Mouse (Mus musculus): ENCODE results near the gene Fxr2. TPM values are rescaled to one million over a fixed set of nuclear protein-coding genes. Genes with fewer than 3 reads are reported as not detected.

Gene Fxr2
- polyA plus RNA-seq, 1 experiment, result 66.3 TPM

GRCm38 (mm10) chr11:69665457-69665960 is 32.7 kb downstream of the Fxr2 start:
- Histone ChIP-seq H3K4me3 (replicated peaks; ENCODE audit: control insufficient read depth, low read depth, low read length) (peak overlapping the region; percentile 56), H3K27ac (ENCODE audit: control insufficient read depth, insufficient read depth, low read depth, low read length, poor library complexity) (peak overlapping the region; percentile 73), H3K4me1 (ENCODE audit: control insufficient read depth, insufficient read depth, low read length) (peaks cover 3% of the 10 kb centered on the region; the same call in 1 of the 2 replicates)
- WGBS, result 70% methylated on average over 9 of the region's 9 CpGs
- TF ChIP-seq POLR2A (IDR thresholded peaks at IDR 0.05; ENCODE audit: borderline replicate concordance, control insufficient read depth, low read depth, low read length) (no peak), CTCF (IDR thresholded peaks at IDR 0.05; ENCODE audit: control insufficient read depth, insufficient read depth, low read length) (no peak)

GRCm38 (mm10) chr11:69665961-69666664 is 33.3 kb downstream of the Fxr2 start, which contains the start of gene Cd68:
Gene Cd68, minus strand, starts transcription at chr11:69666153.
- TF ChIP-seq CTCF (IDR thresholded peaks at IDR 0.05; ENCODE audit: control insufficient read depth, insufficient read depth, low read length) (no peak), POLR2A (IDR thresholded peaks at IDR 0.05; ENCODE audit: borderline replicate concordance, control insufficient read depth, low read depth, low read length) (0 out of 2 replicates have a peak, but pooled peaks have one; percentile 10)
- WGBS, result 21% methylated on average over 7 of the region's 7 CpGs
- peaks cover 3% of the 10 kb centered on the region; the same call in 1 of the 2 replicates for H3K4me1 ChIP-seq (ENCODE audit: control insufficient read depth, insufficient read depth, low read length)
- peak within 1 kb of the TSS; percentile 56 for H3K4me3 ChIP-seq (replicated peaks; ENCODE audit: control insufficient read depth, low read depth, low read length)
- H3K27ac ChIP-seq (ENCODE audit: control insufficient read depth, insufficient read depth, low read depth, low read length, poor library complexity), result peak within 1 kb of the TSS; percentile 73

- Histone ChIP-seq H3K4me1 (ENCODE audit: control insufficient read depth, insufficient read depth, low read length) (peaks cover 3% of the 10 kb centered on the region; the same call in 1 of the 2 replicates), H3K27ac (ENCODE audit: control insufficient read depth, insufficient read depth, low read depth, low read length, poor library complexity) (peak overlapping the region; percentile 39; the same call in 1 of the 2 replicates), H3K4me3 (replicated peaks; ENCODE audit: control insufficient read depth, low read depth, low read length) (no peak overlapping the region)
- no peak for TF ChIP-seq POLR2A (IDR thresholded peaks at IDR 0.05; ENCODE audit: borderline replicate concordance, control insufficient read depth, low read depth, low read length)
- TF ChIP-seq CTCF (IDR thresholded peaks at IDR 0.05; ENCODE audit: control insufficient read depth, insufficient read depth, low read length), result no peak
- WGBS, result 81% methylated on average over 3 of the region's 3 CpGs
Observed at GRCm38 (mm10) chr11:69666665-69667005, 33.8 kb downstream of the Fxr2 start.

DNA sequence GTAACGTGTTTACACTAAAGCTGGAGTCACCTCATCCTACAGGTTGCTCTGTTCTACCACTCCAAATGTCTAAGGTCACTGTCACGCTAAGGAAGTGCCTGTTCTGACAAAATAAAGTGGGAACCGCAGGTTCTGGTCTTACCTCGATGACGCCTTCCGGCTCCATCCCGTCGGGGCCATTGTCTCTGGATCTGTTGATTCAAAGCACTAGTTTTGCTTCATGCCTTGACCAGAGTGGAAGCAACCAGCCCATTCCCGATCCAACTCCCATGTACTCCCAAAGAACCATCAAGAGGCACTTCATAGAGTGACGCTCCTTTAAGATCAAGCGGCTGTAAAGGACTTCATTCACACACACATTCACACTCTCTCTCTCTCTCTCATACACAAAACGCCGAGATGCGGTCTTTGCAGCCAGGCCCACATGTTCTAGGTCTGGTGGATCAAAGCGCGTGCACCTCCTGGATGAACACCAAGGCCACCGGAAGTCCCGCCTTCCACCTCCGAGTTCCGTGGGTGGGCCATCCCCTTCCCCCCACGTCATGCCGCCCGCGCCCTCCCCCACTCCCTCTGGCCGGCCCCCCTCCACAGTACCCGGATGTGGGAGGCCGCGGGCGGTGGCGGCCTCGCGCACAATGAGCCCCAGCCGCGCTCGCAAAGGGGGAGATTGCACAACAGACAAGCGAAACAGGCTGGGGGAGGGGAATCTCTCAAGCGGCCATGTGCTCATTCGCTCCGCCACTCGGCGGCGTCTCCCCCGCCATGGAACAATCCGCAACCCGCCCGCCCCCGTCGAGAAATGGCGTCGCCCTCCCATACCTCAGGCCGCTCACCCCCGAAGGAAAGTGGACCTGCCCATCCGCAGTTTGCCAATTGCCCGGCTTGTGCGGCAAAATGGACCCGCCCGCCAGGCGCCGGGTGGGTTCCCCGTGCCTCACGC is 38.3 kb downstream of the Fxr2 start:
- H3K27ac ChIP-seq (ENCODE audit: control insufficient read depth, insufficient read depth, low read depth, low read length, poor library complexity), result peak overlapping the region; percentile 98
- no peaks in the 10 kb centered on the region; the same call in 1 of the 2 replicates for H3K4me1 ChIP-seq (ENCODE audit: control insufficient read depth, insufficient read depth, low read length)
- TF ChIP-seq POLR2A (IDR thresholded peaks at IDR 0.05; ENCODE audit: borderline replicate concordance, control insufficient read depth, low read depth, low read length) (peak; percentile 66; the same call in 1 of the 2 replicates), CTCF (IDR thresholded peaks at IDR 0.05; ENCODE audit: control insufficient read depth, insufficient read depth, low read length) (peak; percentile 17; the same call in 1 of the 2 replicates)
- under 1% methylated on average over 61 of the region's 61 CpGs for WGBS
- H3K4me3 ChIP-seq (replicated peaks; ENCODE audit: control insufficient read depth, low read depth, low read length), result peak overlapping the region; percentile 99

DNA sequence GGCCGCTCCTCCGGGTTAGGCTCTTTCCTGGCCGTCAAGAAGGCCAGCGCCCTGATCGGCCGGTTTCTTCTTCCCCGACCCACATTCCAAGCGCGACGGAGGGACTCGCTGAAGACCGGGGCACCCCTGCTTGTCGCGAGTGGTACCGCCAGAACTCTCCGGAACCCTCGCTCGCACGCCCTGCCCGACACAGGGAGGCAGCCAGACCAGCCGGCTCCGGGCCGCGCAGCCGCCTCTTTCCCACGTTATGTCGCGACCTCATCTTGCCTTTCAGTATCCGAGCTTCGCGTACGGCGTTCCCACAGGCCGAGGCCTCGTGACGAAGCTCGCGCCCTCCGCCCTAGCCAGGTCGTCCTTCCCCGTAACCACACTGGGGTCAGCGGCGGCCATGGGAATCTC is 38.9 kb downstream of the Fxr2 start:
- no peaks in the 10 kb centered on the region; the same call in 1 of the 2 replicates for H3K4me1 ChIP-seq (ENCODE audit: control insufficient read depth, insufficient read depth, low read length)
- no peak for TF ChIP-seq POLR2A (IDR thresholded peaks at IDR 0.05; ENCODE audit: borderline replicate concordance, control insufficient read depth, low read depth, low read length)
- TF ChIP-seq CTCF (IDR thresholded peaks at IDR 0.05; ENCODE audit: control insufficient read depth, insufficient read depth, low read length), result no peak
- peak overlapping the region; percentile 98 for H3K27ac ChIP-seq (ENCODE audit: control insufficient read depth, insufficient read depth, low read depth, low read length, poor library complexity)
- under 1% methylated on average over 43 of the region's 43 CpGs for WGBS
- peak overlapping the region; percentile 99 for H3K4me3 ChIP-seq (replicated peaks; ENCODE audit: control insufficient read depth, low read depth, low read length)

- Histone ChIP-seq H3K4me1 (ENCODE audit: control insufficient read depth, insufficient read depth, low read length) (no peaks in the 10 kb centered on the region; the same call in 1 of the 2 replicates), H3K4me3 (replicated peaks; ENCODE audit: control insufficient read depth, low read depth, low read length) (peak within 1 kb of the TSS; percentile 99), H3K27ac (ENCODE audit: control insufficient read depth, insufficient read depth, low read depth, low read length, poor library complexity) (peak within 1 kb of the TSS; percentile 98)
- TF ChIP-seq CTCF (IDR thresholded peaks at IDR 0.05; ENCODE audit: control insufficient read depth, insufficient read depth, low read length), result no peak
- peak; percentile 86 for TF ChIP-seq POLR2A (IDR thresholded peaks at IDR 0.05; ENCODE audit: borderline replicate concordance, control insufficient read depth, low read depth, low read length)
- WGBS, result under 1% methylated on average over 36 of the region's 36 CpGs
Observed at GRCm38 (mm10) chr11:69672211-69672706, 39.5 kb downstream of the Fxr2 start, which contains the start of gene Eif4a1. Gene Eif4a1, minus strand, starts transcription at chr11:69672423.

- Histone ChIP-seq H3K4me1 (ENCODE audit: control insufficient read depth, insufficient read depth, low read length) (no peaks in the 10 kb centered on the region; the same call in 1 of the 2 replicates), H3K4me3 (replicated peaks; ENCODE audit: control insufficient read depth, low read depth, low read length) (no peak overlapping the region), H3K27ac (ENCODE audit: control insufficient read depth, insufficient read depth, low read depth, low read length, poor library complexity) (no peak overlapping the region)
- WGBS, result 75% methylated on average over 2 of the region's 2 CpGs
- TF ChIP-seq POLR2A (IDR thresholded peaks at IDR 0.05; ENCODE audit: borderline replicate concordance, control insufficient read depth, low read depth, low read length) (no peak), CTCF (IDR thresholded peaks at IDR 0.05; ENCODE audit: control insufficient read depth, insufficient read depth, low read length) (no peak)
Observed at GRCm38 (mm10) chr11:69679144-69679543, 46.4 kb downstream of the Fxr2 start.
